Mouse (Mus musculus): ENCODE results near the gene Zfp488.

DNA sequence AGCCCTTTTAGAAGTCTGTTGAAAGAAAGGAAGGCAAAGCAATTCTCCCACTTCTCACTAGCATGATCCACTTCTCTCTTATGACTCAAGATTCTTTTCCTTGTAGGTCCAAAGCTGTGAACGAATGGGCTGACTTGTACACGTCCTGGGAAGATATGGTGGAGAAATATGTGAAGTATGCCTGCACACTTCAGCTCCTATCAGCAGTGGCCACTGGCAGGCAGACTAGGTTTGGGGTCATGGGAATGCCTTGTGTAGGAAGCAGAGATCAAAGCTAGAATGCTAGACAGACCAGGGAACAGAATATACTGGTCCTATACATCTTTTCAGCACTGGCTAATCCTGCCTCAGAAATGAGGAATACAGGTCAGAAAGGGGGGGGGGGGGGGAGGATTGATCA is 48.1 kb upstream of the Zfp488 start:
- TF ChIP-seq CTCF (IDR thresholded peaks at IDR 0.05; ENCODE audit: low read depth) (no peak), EP300 (IDR thresholded peaks at IDR 0.05; ENCODE audit: low read depth) (no peak)
